In genomic region chrX:74408340-74408739, GRCm38 (mm10) we compare ENCODE assay signal across 28 mouse cellular contexts.
"Had no signal": no experiment of that assay in that cellular context is flagged by ENCODE, and none has a peak within 500 bp of the region (broad histone marks: within the 10 kb centered on the region; RNA-seq: fewer than 3 reads in every experiment).

No protein-coding gene starts in this region.

- H3K9ac ChIP-seq: heart, embryonic 13.5 days; heart, embryonic 15.5 days; hindbrain, embryonic 13.5 days; hindbrain, embryonic 15.5 days; kidney, embryonic 15.5 days; limb, embryonic 12.5 days; liver, embryonic 13.5 days; liver, embryonic 15.5 days had no signal

- H3K4me3 ChIP-seq: heart, adult 2 months; heart, embryonic 13.5 days; heart, embryonic 15.5 days; hindbrain, embryonic 13.5 days; hindbrain, embryonic 15.5 days; kidney, embryonic 15.5 days; left cerebral cortex, adult 2 months; limb, embryonic 10.5 days; limb, embryonic 12.5 days; liver, embryonic 13.5 days; liver, embryonic 15.5 days had no signal

- H3K27ac ChIP-seq: heart, adult 2 months; heart, embryonic 13.5 days; heart, embryonic 15.5 days; hindbrain, embryonic 13.5 days; hindbrain, embryonic 15.5 days; hindbrain, postnatal 0 days; kidney, embryonic 15.5 days; kidney, postnatal 0 days; left cerebral cortex, adult 2 months; limb, embryonic 10.5 days; limb, embryonic 12.5 days; liver, embryonic 13.5 days; liver, embryonic 15.5 days had no signal

- H3K4me1 ChIP-seq: heart, embryonic 13.5 days; heart, embryonic 15.5 days; hindbrain, embryonic 13.5 days; hindbrain, embryonic 15.5 days; kidney, embryonic 15.5 days; limb, embryonic 10.5 days; limb, embryonic 12.5 days; liver, embryonic 13.5 days; liver, embryonic 15.5 days had no signal

- H3K36me3 ChIP-seq: heart, embryonic 13.5 days; heart, embryonic 15.5 days; hindbrain, embryonic 13.5 days; hindbrain, embryonic 15.5 days had no signal

- ATAC-seq: hindbrain, postnatal 0 days; intestine, embryonic 16.5 days had no signal

- H3K9me3 ChIP-seq: heart, embryonic 13.5 days; heart, embryonic 15.5 days; hindbrain, embryonic 13.5 days; hindbrain, embryonic 15.5 days; kidney, embryonic 15.5 days; limb, embryonic 10.5 days; limb, embryonic 12.5 days; liver, embryonic 13.5 days; liver, embryonic 15.5 days had no signal

- DNase-seq: gastrocnemius, postnatal 14 days; gastrocnemius, postnatal 36 days; heart, adult 11 months; heart, adult 2 months; heart, postnatal 14 days; heart, postnatal 36 days; kidney, adult 11 months; kidney, adult 2 months; kidney, adult 9 months; kidney, postnatal 14 days; kidney, postnatal 36 days; layer of hippocampus, adult 9-11 months; liver; liver, embryonic 13.5 days had no signal

- H3K4me2 ChIP-seq: heart, embryonic 11.5 days; heart, embryonic 13.5 days; heart, embryonic 15.5 days; hindbrain, embryonic 13.5 days; hindbrain, embryonic 15.5 days; kidney, embryonic 15.5 days; limb, embryonic 12.5 days; liver, embryonic 11.5 days; liver, embryonic 13.5 days; liver, embryonic 15.5 days had no signal

- H3K27me3 ChIP-seq: heart, embryonic 13.5 days; heart, embryonic 15.5 days; hindbrain, embryonic 13.5 days; hindbrain, embryonic 15.5 days; kidney, embryonic 15.5 days; limb, embryonic 12.5 days; liver, embryonic 13.5 days; liver, embryonic 15.5 days had no signal
